Mouse (Mus musculus): ENCODE measurements around the gene Hs3st3a1. TPM values are rescaled to one million over a fixed set of nuclear protein-coding genes. Genes with fewer than 3 reads are reported as not detected.

The Hs3st3a1 gene
- polyA plus RNA-seq, 1 experiment from 2014 or later, result 5.5 TPM

GRCm38 (mm10) chr11:64435546-64436411 is 647 bp downstream of the Hs3st3a1 start:
- Histone ChIP-seq H3K9me3 (ENCODE audit: control insufficient read depth, low read length) (no peaks in the 10 kb centered on the region), H3K4me3 (ENCODE audit: low read depth, low read length) (peak overlapping the region; percentile 70), H3K27me3 (ENCODE audit: control insufficient read depth, insufficient read depth, low read length) (0 out of 2 replicates have a peak, but pooled peaks cover 2% of the 10 kb centered on the region), H3K9ac (ENCODE audit: low read length) (peak overlapping the region; percentile 91), H3K27ac (replicated peaks; ENCODE audit: low read depth, low read length) (peak overlapping the region; percentile 23), H3K4me1 (ENCODE audit: control insufficient read depth, insufficient read depth, low read length) (peaks cover 10% of the 10 kb centered on the region; the same call in 1 of the 2 replicates), H3K4me2 (ENCODE audit: low read depth, severe bottlenecking) (peak overlapping the region; percentile 98), H3K36me3 (ENCODE audit: control insufficient read depth, insufficient read depth, low read length) (no peaks in the 10 kb centered on the region)
- under 1% methylated on average over 81 of the region's 81 CpGs for WGBS
- DNase-seq (ENCODE audit: low spot score) (peak; percentile 80), ATAC-seq (ENCODE audit: insufficient number of reproducible peaks, low FRiP score, low TSS enrichment, low read depth) (peak; percentile 49; the same call in 1 of the 2 replicates)

- ATAC-seq (ENCODE audit: insufficient number of reproducible peaks, low FRiP score, low TSS enrichment, low read depth), result no peak; the same call in 1 of the 2 replicates
- H3K4me1 ChIP-seq (ENCODE audit: control insufficient read depth, insufficient read depth, low read length), result peaks cover 14% of the 10 kb centered on the region
- DNase-seq (ENCODE audit: low spot score), result no peak
- H3K9ac ChIP-seq (ENCODE audit: low read length), result peak within 1 kb of the TSS; percentile 91
- H3K4me3 ChIP-seq (ENCODE audit: low read depth, low read length), result peak within 1 kb of the TSS; percentile 70
- H3K27ac ChIP-seq (replicated peaks; ENCODE audit: low read depth, low read length), result peak within 1 kb of the TSS; percentile 23
- no peaks in the 10 kb centered on the region for H3K36me3 ChIP-seq (ENCODE audit: control insufficient read depth, insufficient read depth, low read length)
- H3K27me3 ChIP-seq (ENCODE audit: control insufficient read depth, insufficient read depth, low read length), result 0 out of 2 replicates have a peak, but pooled peaks cover 2% of the 10 kb centered on the region
- no peaks in the 10 kb centered on the region for H3K9me3 ChIP-seq (ENCODE audit: control insufficient read depth, low read length)
- peak within 1 kb of the TSS; percentile 98 for H3K4me2 ChIP-seq (ENCODE audit: low read depth, severe bottlenecking)
- under 1% methylated on average over 23 of the region's 24 CpGs for WGBS
Observed at GRCm38 (mm10) chr11:64436412-64436727, 1.2 kb downstream of the Hs3st3a1 start, which contains the start of gene F930015N05Rik. Gene F930015N05Rik (minus strand): TSS chr11:64436653.

GRCm38 (mm10) chr11:64436791-64437298 is 1.7 kb downstream of the Hs3st3a1 start:
- Histone ChIP-seq H3K4me3 (ENCODE audit: low read depth, low read length) (peak overlapping the region; percentile 70), H3K27me3 (ENCODE audit: control insufficient read depth, insufficient read depth, low read length) (0 out of 2 replicates have a peak, but pooled peaks cover 2% of the 10 kb centered on the region), H3K36me3 (ENCODE audit: control insufficient read depth, insufficient read depth, low read length) (no peaks in the 10 kb centered on the region), H3K4me1 (ENCODE audit: control insufficient read depth, insufficient read depth, low read length) (peaks cover 14% of the 10 kb centered on the region), H3K9me3 (ENCODE audit: control insufficient read depth, low read length) (no peaks in the 10 kb centered on the region), H3K4me2 (ENCODE audit: low read depth, severe bottlenecking) (peak overlapping the region; percentile 98), H3K27ac (replicated peaks; ENCODE audit: low read depth, low read length) (no peak overlapping the region), H3K9ac (ENCODE audit: low read length) (peak overlapping the region; percentile 91)
- WGBS, result 12% methylated on average over 5 of the region's 5 CpGs
- no peak for DNase-seq (ENCODE audit: low spot score)
- ATAC-seq (ENCODE audit: insufficient number of reproducible peaks, low FRiP score, low TSS enrichment, low read depth), result no peak

GRCm38 (mm10) chr11:64437721-64438120 is 2.6 kb downstream of the Hs3st3a1 start:
- H3K9me3 ChIP-seq (ENCODE audit: control insufficient read depth, low read length), result no peaks in the 10 kb centered on the region
- H3K4me2 ChIP-seq (ENCODE audit: low read depth, severe bottlenecking), result peak overlapping the region; percentile 35
- H3K9ac ChIP-seq (ENCODE audit: low read length), result no peak overlapping the region
- peak overlapping the region; percentile 15 for H3K4me3 ChIP-seq (ENCODE audit: low read depth, low read length)
- no peak overlapping the region for H3K27ac ChIP-seq (replicated peaks; ENCODE audit: low read depth, low read length)
- peaks cover 14% of the 10 kb centered on the region for H3K4me1 ChIP-seq (ENCODE audit: control insufficient read depth, insufficient read depth, low read length)
- no peak for ATAC-seq (ENCODE audit: insufficient number of reproducible peaks, low FRiP score, low TSS enrichment, low read depth)
- WGBS, result 36% methylated on average over 3 of the region's 3 CpGs
- 0 out of 2 replicates have a peak, but pooled peaks cover 2% of the 10 kb centered on the region for H3K27me3 ChIP-seq (ENCODE audit: control insufficient read depth, insufficient read depth, low read length)
- H3K36me3 ChIP-seq (ENCODE audit: control insufficient read depth, insufficient read depth, low read length), result no peaks in the 10 kb centered on the region
- no peak for DNase-seq (ENCODE audit: low spot score)

GRCm38 (mm10) chr11:64438909-64439308 is 3.8 kb downstream of the Hs3st3a1 start:
- 42% methylated on average over 3 of the region's 3 CpGs for WGBS
- no peak for DNase-seq (ENCODE audit: low spot score)
- no peak overlapping the region for H3K9ac ChIP-seq (ENCODE audit: low read length)
- H3K27me3 ChIP-seq (ENCODE audit: control insufficient read depth, insufficient read depth, low read length), result 0 out of 2 replicates have a peak, but pooled peaks cover 2% of the 10 kb centered on the region
- H3K4me3 ChIP-seq (ENCODE audit: low read depth, low read length), result no peak overlapping the region
- H3K9me3 ChIP-seq (ENCODE audit: control insufficient read depth, low read length), result no peaks in the 10 kb centered on the region
- no peak for ATAC-seq (ENCODE audit: insufficient number of reproducible peaks, low FRiP score, low TSS enrichment, low read depth)
- H3K4me1 ChIP-seq (ENCODE audit: control insufficient read depth, insufficient read depth, low read length), result peaks cover 14% of the 10 kb centered on the region
- H3K27ac ChIP-seq (replicated peaks; ENCODE audit: low read depth, low read length), result no peak overlapping the region
- H3K36me3 ChIP-seq (ENCODE audit: control insufficient read depth, insufficient read depth, low read length), result no peaks in the 10 kb centered on the region
- H3K4me2 ChIP-seq (ENCODE audit: low read depth, severe bottlenecking), result peak overlapping the region; percentile 0; the same call in 1 of the 2 replicates

- Histone ChIP-seq H3K27me3 (ENCODE audit: control insufficient read depth, insufficient read depth, low read length) (no peaks in the 10 kb centered on the region), H3K9me3 (ENCODE audit: control insufficient read depth, low read length) (no peaks in the 10 kb centered on the region), H3K9ac (ENCODE audit: low read length) (no peak overlapping the region), H3K36me3 (ENCODE audit: control insufficient read depth, insufficient read depth, low read length) (no peaks in the 10 kb centered on the region), H3K4me2 (ENCODE audit: low read depth, severe bottlenecking) (no peak overlapping the region), H3K4me1 (ENCODE audit: control insufficient read depth, insufficient read depth, low read length) (peaks cover 16% of the 10 kb centered on the region), H3K27ac (replicated peaks; ENCODE audit: low read depth, low read length) (no peak overlapping the region), H3K4me3 (ENCODE audit: low read depth, low read length) (no peak overlapping the region)
- DNase-seq (ENCODE audit: low spot score) (peak; percentile 40), ATAC-seq (ENCODE audit: insufficient number of reproducible peaks, low FRiP score, low TSS enrichment, low read depth) (no peak)
- 35% methylated on average over 8 of the region's 8 CpGs for WGBS
Observed at GRCm38 (mm10) chr11:64442119-64442518, 7.0 kb downstream of the Hs3st3a1 start.

GRCm38 (mm10) chr11:64442701-64443100 is 7.6 kb downstream of the Hs3st3a1 start:
- Histone ChIP-seq H3K27me3 (ENCODE audit: control insufficient read depth, insufficient read depth, low read length) (no peaks in the 10 kb centered on the region), H3K4me2 (ENCODE audit: low read depth, severe bottlenecking) (no peak overlapping the region), H3K9me3 (ENCODE audit: control insufficient read depth, low read length) (no peaks in the 10 kb centered on the region), H3K4me1 (ENCODE audit: control insufficient read depth, insufficient read depth, low read length) (peaks cover 15% of the 10 kb centered on the region), H3K27ac (replicated peaks; ENCODE audit: low read depth, low read length) (no peak overlapping the region), H3K4me3 (ENCODE audit: low read depth, low read length) (no peak overlapping the region), H3K9ac (ENCODE audit: low read length) (no peak overlapping the region), H3K36me3 (ENCODE audit: control insufficient read depth, insufficient read depth, low read length) (no peaks in the 10 kb centered on the region)
- DNase-seq (ENCODE audit: low spot score) (no peak), ATAC-seq (ENCODE audit: insufficient number of reproducible peaks, low FRiP score, low TSS enrichment, low read depth) (no peak)
- 25% methylated on average over 3 of the region's 3 CpGs for WGBS

GRCm38 (mm10) chr11:64445227-64445626 is 10.1 kb downstream of the Hs3st3a1 start:
- DNase-seq (ENCODE audit: low spot score) (no peak), ATAC-seq (ENCODE audit: insufficient number of reproducible peaks, low FRiP score, low TSS enrichment, low read depth) (no peak)
- H3K9ac ChIP-seq (ENCODE audit: low read length), result no peak overlapping the region
- H3K9me3 ChIP-seq (ENCODE audit: control insufficient read depth, low read length), result no peaks in the 10 kb centered on the region
- no peak overlapping the region for H3K4me2 ChIP-seq (ENCODE audit: low read depth, severe bottlenecking)
- peaks cover 16% of the 10 kb centered on the region for H3K4me1 ChIP-seq (ENCODE audit: control insufficient read depth, insufficient read depth, low read length)
- H3K27me3 ChIP-seq (ENCODE audit: control insufficient read depth, insufficient read depth, low read length), result no peaks in the 10 kb centered on the region
- H3K27ac ChIP-seq (replicated peaks; ENCODE audit: low read depth, low read length), result no peak overlapping the region
- 86% methylated on average over 1 of the region's 1 CpGs for WGBS
- no peaks in the 10 kb centered on the region for H3K36me3 ChIP-seq (ENCODE audit: control insufficient read depth, insufficient read depth, low read length)
- H3K4me3 ChIP-seq (ENCODE audit: low read depth, low read length), result no peak overlapping the region
